Mouse (Mus musculus) cortical plate, adult 2 months (tissue): ENCODE results near the gene Hist1h4h. TPM values are rescaled to one million over a fixed set of nuclear protein-coding genes. Genes with fewer than 3 reads are reported as not detected.

Experiments
- H3K27ac ChIP-seq: fragments of 200-500 bp; 2 replicates; pipeline ENCODE4 v1.5.1; 2012; ENCODE audit warnings: low read length, control low read depth, inconsistent platforms; ENCODE audit not compliant: insufficient read depth
- H3K4me1 ChIP-seq: fragments of 200-500 bp; 2 replicates; pipeline ENCODE4 v1.6.1; 2011; ENCODE audit warnings: low read length; ENCODE audit not compliant: control insufficient read depth, insufficient read depth
- H3K4me3 ChIP-seq: fragments of 200-500 bp; 2 replicates; pipeline ENCODE4 v1.5.1; 2011; ENCODE audit warnings: mild to moderate bottlenecking, low read length, control low read depth; ENCODE audit not compliant: insufficient read depth
- CTCF ChIP-seq: fragments of 200-500 bp; IDR thresholded peaks from 2 replicates; pipeline ENCODE4 v1.5.1; 2011; ENCODE audit warnings: mild to moderate bottlenecking, control low read depth, low read length; ENCODE audit not compliant: insufficient read depth; ENCODE audit errors: extremely low read depth
- POLR2A ChIP-seq: fragments of 200-500 bp; IDR thresholded peaks from 2 replicates; pipeline ENCODE4 v1.6.1; 2011; ENCODE audit warnings: mild to moderate bottlenecking, low read length, control low read depth; ENCODE audit not compliant: insufficient read depth; ENCODE audit errors: extremely low read depth
- polyA plus RNA-seq: library from polyadenylated mRNA; depleted of rRNA; stranded (reverse); fragments of >200 nt; gene quantifications from 2 replicates; pipeline ENCODE4 v1.2.3, GENCODE M21; 2012

Gene Hist1h4h
- polyA plus RNA-seq, 1 experiment, result 34.8 TPM

GRCm38 (mm10) chr13:23498653-23499052 is 32.2 kb upstream of the Hist1h4h start:
- TF ChIP-seq POLR2A (no peak), CTCF (no peak)
- H3K4me3 ChIP-seq, result 0 out of 2 replicates have a peak overlapping the region, but pooled peaks have one; percentile 9
- H3K4me1 ChIP-seq, result no peaks in the 10 kb centered on the region
- no peak overlapping the region for H3K27ac ChIP-seq

GRCm38 (mm10) chr13:23499943-23500342 is 30.9 kb upstream of the Hist1h4h start:
- no peak overlapping the region for H3K4me3 ChIP-seq
- TF ChIP-seq POLR2A, result no peak
- no peak for TF ChIP-seq CTCF
- no peaks in the 10 kb centered on the region for H3K4me1 ChIP-seq
- no peak overlapping the region for H3K27ac ChIP-seq

- Histone ChIP-seq H3K27ac (no peak overlapping the region), H3K4me1 (no peaks in the 10 kb centered on the region), H3K4me3 (no peak overlapping the region)
- TF ChIP-seq CTCF (no peak), POLR2A (no peak)
These were observed 30.2 kb upstream of the Hist1h4h start for GRCm38 (mm10) chr13:23500424-23501200.

GRCm38 (mm10) chr13:23501511-23501910 is 29.3 kb upstream of the Hist1h4h start:
- Histone ChIP-seq H3K4me1 (no peaks in the 10 kb centered on the region), H3K27ac (no peak overlapping the region), H3K4me3 (no peak overlapping the region)
- TF ChIP-seq CTCF (no peak), POLR2A (no peak)

GRCm38 (mm10) chr13:23502031-23502567 is 28.8 kb upstream of the Hist1h4h start:
- TF ChIP-seq POLR2A (no peak), CTCF (no peak)
- no peak overlapping the region for H3K27ac ChIP-seq

GRCm38 (mm10) chr13:23502916-23503315 is 27.9 kb upstream of the Hist1h4h start:
- no peak for TF ChIP-seq CTCF
- no peak for TF ChIP-seq POLR2A
- Histone ChIP-seq H3K27ac (no peak overlapping the region), H3K4me3 (no peak overlapping the region), H3K4me1 (no peaks in the 10 kb centered on the region)

More at GRCm38 (mm10) chr13:23502031-23502567, 28.8 kb upstream of the Hist1h4h start:
- no peak overlapping the region for H3K4me3 ChIP-seq
- H3K4me1 ChIP-seq, result no peaks in the 10 kb centered on the region

- H3K4me1 ChIP-seq, result no peaks in the 10 kb centered on the region
- H3K4me3 ChIP-seq, result no peak overlapping the region
- TF ChIP-seq POLR2A (no peak), CTCF (no peak)
- no peak overlapping the region for H3K27ac ChIP-seq
These were observed 27.1 kb upstream of the Hist1h4h start for GRCm38 (mm10) chr13:23503797-23504196.

- H3K27ac ChIP-seq, result no peak overlapping the region
- H3K4me1 ChIP-seq, result no peaks in the 10 kb centered on the region
- H3K4me3 ChIP-seq, result no peak overlapping the region
- no peak for TF ChIP-seq POLR2A
- TF ChIP-seq CTCF, result no peak
These were observed 25.0 kb upstream of the Hist1h4h start for GRCm38 (mm10) chr13:23505662-23506345.

GRCm38 (mm10) chr13:23506351-23506750 is 24.5 kb upstream of the Hist1h4h start:
- Histone ChIP-seq H3K4me1 (no peaks in the 10 kb centered on the region), H3K4me3 (no peak overlapping the region), H3K27ac (no peak overlapping the region)
- TF ChIP-seq POLR2A (no peak), CTCF (no peak)
